Mouse (Mus musculus) intestine, postnatal 0 days (tissue): ENCODE results near the gene Dlgap4. TPM values are rescaled to one million over a fixed set of nuclear protein-coding genes. Genes with fewer than 3 reads are reported as not detected.

Experiments used
- ATAC-seq: fragments of 200-750 bp; cut with Nextera tagmentation; 2 replicates; pipeline ENCODE4 v1.8.0; 2017; ENCODE audit warnings: mild to moderate bottlenecking, moderate TSS enrichment, moderate library complexity
- H3K27ac ChIP-seq: fragments of 300-500 bp; sonication (generic); 2 replicates; pipeline ENCODE4 v1.5.1; 2014; ENCODE audit warnings: mild to moderate bottlenecking, low read depth, low read length, moderate library complexity
- H3K27me3 ChIP-seq: fragments of 300-500 bp; sonication (generic); replicated peaks from 2 replicates; pipeline ENCODE4 v1.6.1; 2014; ENCODE audit warnings: low read length, mixed read lengths; ENCODE audit not compliant: control insufficient read depth, insufficient read depth
- H3K36me3 ChIP-seq: fragments of 300-500 bp; sonication (generic); 2 replicates; pipeline ENCODE4 v1.6.1; 2014; ENCODE audit warnings: mild to moderate bottlenecking, moderate library complexity; ENCODE audit not compliant: control insufficient read depth, insufficient read depth
- H3K4me1 ChIP-seq: fragments of 300-500 bp; sonication (generic); replicated peaks from 2 replicates; pipeline ENCODE4 v1.6.1; 2014; ENCODE audit warnings: antibody characterized with exemption, low read length, mixed read lengths; ENCODE audit not compliant: control insufficient read depth, insufficient read depth
- H3K4me2 ChIP-seq: fragments of 300-500 bp; sonication (generic); replicated peaks from 2 replicates; pipeline ENCODE4 v1.6.1; 2014; ENCODE audit warnings: low read depth, mild to moderate bottlenecking, moderate library complexity
- H3K4me3 ChIP-seq: fragments of 300-500 bp; sonication (generic); 2 replicates; pipeline ENCODE4 v1.5.1; 2014; ENCODE audit warnings: low read depth, low read length
- H3K9ac ChIP-seq: fragments of 300-500 bp; sonication (generic); 2 replicates; pipeline ENCODE4 v1.6.1; 2014; ENCODE audit warnings: mild to moderate bottlenecking, low read depth, low read length
- H3K9me3 ChIP-seq: fragments of 300-500 bp; sonication (generic); 2 replicates; pipeline ENCODE4 v1.6.1; 2016; ENCODE audit warnings: mixed run types; ENCODE audit not compliant: control insufficient read depth
- CTCF ChIP-seq: sonication (generic); IDR thresholded peaks from 2 replicates; pipeline ENCODE4 v1.5.1; 2016; ENCODE audit warnings: low read depth, mild to moderate bottlenecking, control low read depth, antibody characterized with exemption, moderate library complexity
- WGBS: fragments of 180-500 bp; shearing (Covaris S2); extraction: QIAGEN DNeasy Blood & Tissue Kit; methylation state at CpG from one replicate; pipeline ENCODE4 v1.1.7; 2014; 5-methylcytosine and 5-hydroxymethylcytosine counted together
- polyA plus RNA-seq: library from polyadenylated mRNA; unstranded; fragments of >200 nt; fragmentation: Nextera tagmentation; extraction: Ambion mirVana; gene quantifications from 2 replicates; pipeline ENCODE4 v1.2.1, GENCODE M21; 2015

Gene Dlgap4
- polyA plus RNA-seq, 1 experiment from 2014 or later, result 43.1 TPM

GRCm38 (mm10) chr2:156682965-156683364, 69.5 kb downstream of the Dlgap4 start:
- H3K27ac ChIP-seq, result no peak overlapping the region
- H3K4me2 ChIP-seq, result no peak overlapping the region
- ATAC-seq, result no peak
- no peaks in the 10 kb centered on the region for H3K27me3 ChIP-seq
- no peaks in the 10 kb centered on the region for H3K4me1 ChIP-seq
- no peak for TF ChIP-seq CTCF
- no peaks in the 10 kb centered on the region for H3K36me3 ChIP-seq
- no peak overlapping the region for H3K9ac ChIP-seq
- 46% methylated on average over 12 of the region's 12 CpGs for WGBS
- H3K4me3 ChIP-seq, result no peak overlapping the region
- H3K9me3 ChIP-seq, result no peaks in the 10 kb centered on the region

DNA sequence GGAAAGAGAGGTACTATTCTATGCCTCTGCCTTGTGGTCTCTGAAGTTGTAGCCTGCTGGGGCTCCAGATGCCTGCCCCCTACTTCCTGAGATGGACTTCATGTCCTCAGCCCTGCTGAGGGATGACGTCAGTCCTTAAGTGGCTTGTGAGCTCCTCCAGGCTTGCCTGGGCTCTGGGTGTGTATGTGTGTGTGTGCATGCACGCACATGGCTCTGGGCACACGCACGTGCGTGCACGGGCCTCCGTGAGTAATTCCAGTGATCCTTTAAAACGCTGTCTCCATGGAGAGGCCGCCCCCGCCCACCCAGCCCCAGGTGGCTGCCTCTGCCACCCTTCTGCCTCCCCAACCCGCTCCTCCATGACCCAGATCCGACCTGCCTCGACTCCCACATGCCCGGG, 72.5 kb downstream of the Dlgap4 start:
- ATAC-seq, result no peak
- no peaks in the 10 kb centered on the region for H3K27me3 ChIP-seq
- no peak overlapping the region for H3K4me3 ChIP-seq
- H3K9ac ChIP-seq, result no peak overlapping the region
- no peak for TF ChIP-seq CTCF
- WGBS, result 63% methylated on average over 14 of the region's 14 CpGs
- H3K27ac ChIP-seq, result no peak overlapping the region
- no peak overlapping the region for H3K4me2 ChIP-seq
- no peaks in the 10 kb centered on the region for H3K36me3 ChIP-seq
- H3K4me1 ChIP-seq, result no peaks in the 10 kb centered on the region
- no peaks in the 10 kb centered on the region for H3K9me3 ChIP-seq

DNA sequence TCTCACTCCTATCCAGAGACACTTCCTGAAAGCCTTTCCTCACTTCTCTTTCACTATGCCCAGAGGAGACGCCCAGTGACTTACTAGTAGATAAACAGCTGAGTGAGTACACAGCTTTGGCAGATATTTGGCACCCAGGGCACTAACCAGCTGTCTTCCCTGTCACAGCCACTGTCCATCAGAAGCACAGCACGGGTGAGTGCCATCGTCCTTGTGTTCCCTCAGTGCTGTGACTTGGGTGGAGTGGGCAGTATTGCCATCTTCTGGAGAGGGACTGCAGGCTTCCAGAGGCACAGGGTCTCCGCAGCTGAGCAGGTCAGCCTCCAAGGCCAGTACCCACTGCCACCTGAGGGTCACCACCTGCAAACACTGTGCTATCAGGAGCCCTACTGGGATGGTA, 73.2 kb downstream of the Dlgap4 start:
- no peak overlapping the region for H3K9ac ChIP-seq
- H3K27me3 ChIP-seq, result no peaks in the 10 kb centered on the region
- no peak overlapping the region for H3K27ac ChIP-seq
- H3K9me3 ChIP-seq, result no peaks in the 10 kb centered on the region
- ATAC-seq, result no peak
- H3K4me1 ChIP-seq, result no peaks in the 10 kb centered on the region
- no peak overlapping the region for H3K4me3 ChIP-seq
- H3K4me2 ChIP-seq, result no peak overlapping the region
- no peak for TF ChIP-seq CTCF
- 65% methylated on average over 4 of the region's 4 CpGs for whole genome bisulfite sequencing
- no peaks in the 10 kb centered on the region for H3K36me3 ChIP-seq

GRCm38 (mm10) chr2:156688604-156689003, 75.1 kb downstream of the Dlgap4 start:
- 18% methylated on average over 14 of the region's 14 CpGs for WGBS
- no peaks in the 10 kb centered on the region for H3K4me1 ChIP-seq
- no peak overlapping the region for H3K4me2 ChIP-seq
- H3K9me3 ChIP-seq, result no peaks in the 10 kb centered on the region
- H3K27ac ChIP-seq, result no peak overlapping the region
- no peak for ATAC-seq
- H3K4me3 ChIP-seq, result no peak overlapping the region
- H3K9ac ChIP-seq, result no peak overlapping the region
- no peak for TF ChIP-seq CTCF
- H3K27me3 ChIP-seq, result no peaks in the 10 kb centered on the region
- no peaks in the 10 kb centered on the region for H3K36me3 ChIP-seq

- Histone ChIP-seq H3K4me1 (no peaks in the 10 kb centered on the region), H3K27ac (no peak overlapping the region), H3K27me3 (no peaks in the 10 kb centered on the region), H3K9me3 (no peaks in the 10 kb centered on the region), H3K4me2 (no peak overlapping the region), H3K36me3 (no peaks in the 10 kb centered on the region), H3K9ac (no peak overlapping the region), H3K4me3 (no peak overlapping the region)
- TF ChIP-seq CTCF, result no peak
- no peak for ATAC-seq
- 42% methylated on average over 2 of the region's 2 CpGs for WGBS
These were observed 77.3 kb downstream of the Dlgap4 start for GRCm38 (mm10) chr2:156690833-156691232.

- no peak for TF ChIP-seq CTCF
- Histone ChIP-seq H3K27me3 (no peaks in the 10 kb centered on the region), H3K9me3 (no peaks in the 10 kb centered on the region), H3K9ac (no peak overlapping the region), H3K36me3 (no peaks in the 10 kb centered on the region), H3K27ac (no peak overlapping the region), H3K4me1 (no peaks in the 10 kb centered on the region), H3K4me3 (no peak overlapping the region), H3K4me2 (no peak overlapping the region)
- WGBS, result 61% methylated on average over 9 of the region's 9 CpGs
- no peak for ATAC-seq
These were observed 78.2 kb downstream of the Dlgap4 start for GRCm38 (mm10) chr2:156691746-156692145.

- no peak for TF ChIP-seq CTCF
- no peak for ATAC-seq
These were observed 79.8 kb downstream of the Dlgap4 start for GRCm38 (mm10) chr2:156693241-156693807.

More at GRCm38 (mm10) chr2:156693241-156693807, 79.8 kb downstream of the Dlgap4 start:
- H3K9me3 ChIP-seq, result no peaks in the 10 kb centered on the region
- no peak overlapping the region for H3K4me3 ChIP-seq
- H3K36me3 ChIP-seq, result no peaks in the 10 kb centered on the region
- H3K4me1 ChIP-seq, result no peaks in the 10 kb centered on the region
- H3K9ac ChIP-seq, result no peak overlapping the region
- no peaks in the 10 kb centered on the region for H3K27me3 ChIP-seq
- no peak overlapping the region for H3K27ac ChIP-seq
- no peak overlapping the region for H3K4me2 ChIP-seq
- 47% methylated on average over 11 of the region's 11 CpGs for WGBS
